Mouse (Mus musculus) cerebellum, postnatal 4 days (tissue): ENCODE measurements at regions not wholly inside any gene's neighbourhood (a gene's known extent, or its start where the extent isn't known, plus 50 kb on each side); places are given as distances from the start of the nearest gene placed in this dataset.
A peak's percentile ranks its signal among the peaks of the same experiment; 100 is the strongest.

ENCODE experiments used
- DNase-seq, 2 experiments: peaks; one replicate each; pipeline ENCODE4 v3.0.0; 2022; ENCODE audit warnings: low spot score in 2 of 2, mixed read lengths in 1 of 2

- DNase-seq = no peak
Observed at GRCm38 (mm10) chr17:13584394-13584793, 175.9 kb upstream of the Afdn start.

GRCm38 (mm10) chr17:13590240-13590837, 170.0 kb upstream of the Afdn start:
- peak in 1 of 2 experiments; percentile 52 for DNase-seq
